Mouse (Mus musculus) pancreas, adult 10 weeks (tissue): ENCODE measurements around the gene Pdcd11. TPM values are rescaled to one million over a fixed set of nuclear protein-coding genes. Genes with fewer than 3 reads are reported as not detected.

Source experiments
- polyA plus RNA-seq: library from polyadenylated mRNA; stranded (reverse); fragments of 350-450 nt; fragmentation: Illumina TruSeq; extraction: RNeasy Lipid Tissue Mini Kit (QIAGEN cat#74804); gene quantifications from one replicate; pipeline ENCODE4 v1.2.3, GENCODE M21; 2015; ENCODE audit warnings: low read depth, low replicate concordance; ENCODE audit not compliant: insufficient read depth

Pdcd11 gene
- 4.7 TPM for polyA plus RNA-seq

DNA sequence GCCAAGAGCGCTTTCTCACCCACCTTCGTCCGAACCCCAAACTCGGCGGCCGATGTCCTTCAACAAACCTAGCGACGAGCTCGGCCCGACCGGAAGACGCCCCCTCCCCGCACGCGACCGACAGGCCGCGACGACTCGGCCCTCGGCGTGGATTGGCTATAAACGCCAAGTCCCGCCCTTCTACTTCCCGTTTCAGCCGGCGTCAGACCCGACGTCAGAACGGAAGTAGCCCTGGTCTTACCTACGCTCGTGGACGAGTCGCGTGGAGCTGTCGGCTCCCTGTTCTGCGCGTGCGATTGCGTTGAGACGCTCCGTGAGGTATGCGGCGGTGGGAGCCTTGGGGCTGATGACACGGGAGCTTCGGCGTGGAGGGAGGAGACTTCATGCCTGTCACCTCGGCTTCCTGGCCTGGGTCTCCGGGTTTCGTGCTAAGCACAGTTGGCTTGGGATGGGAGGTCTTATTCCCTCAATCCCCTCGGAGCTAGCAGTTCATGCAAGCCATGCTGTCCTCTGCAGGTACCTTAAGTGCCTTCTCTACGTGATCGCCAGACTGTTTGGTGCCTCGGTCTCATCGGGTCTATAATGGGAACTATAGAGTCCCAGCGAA, at the start of gene Pdcd11, which contains the start of gene Usmg5:
Gene Pdcd11 (plus strand): TSS at position 219 of the 607 bp plus-strand sequence.
Gene Usmg5 (minus strand): TSS at position 98 of the 607 bp plus-strand sequence.

DNA sequence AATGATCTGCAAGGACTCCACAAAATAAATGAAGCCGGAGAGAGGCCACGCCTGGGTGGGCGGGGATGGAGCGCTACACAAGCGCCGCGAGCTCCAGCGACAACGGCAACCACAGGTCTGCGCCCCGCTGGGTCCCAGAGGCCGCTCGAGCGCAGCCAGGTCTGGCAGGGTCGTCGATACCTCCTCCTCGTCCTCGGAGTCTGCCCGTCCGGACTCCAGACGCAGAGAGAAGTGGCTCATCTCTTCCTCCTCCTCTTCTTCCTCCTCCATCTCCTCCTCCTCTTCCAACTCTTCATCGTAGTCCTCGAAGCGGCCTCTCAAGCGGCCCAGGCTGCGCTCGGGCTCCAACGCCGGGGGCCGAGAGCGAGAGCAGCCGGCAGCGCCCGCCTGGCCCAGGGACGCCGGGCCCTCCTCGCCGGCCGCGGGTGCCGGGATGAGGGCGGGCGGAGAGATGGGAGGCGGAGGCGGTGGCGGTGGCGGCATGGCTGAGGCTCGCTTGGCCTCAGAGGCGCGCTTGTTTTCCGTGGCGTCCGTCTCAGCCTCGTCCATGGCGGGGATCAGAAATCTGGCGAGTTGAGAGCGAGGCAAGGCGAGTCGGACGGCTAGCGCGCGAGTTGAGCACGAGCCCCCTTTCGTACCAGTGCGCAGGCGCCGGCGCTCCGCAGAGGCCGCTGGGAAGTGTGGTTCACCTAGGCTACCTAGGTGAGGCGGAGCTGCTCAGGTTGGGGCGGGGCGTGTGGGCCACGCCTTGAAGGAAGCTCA, 40.1 kb upstream of the Pdcd11 start, which contains the start of gene Pcgf6:
Gene Pcgf6 (minus strand): TSS at position 636 of the 762 bp plus-strand sequence.

DNA sequence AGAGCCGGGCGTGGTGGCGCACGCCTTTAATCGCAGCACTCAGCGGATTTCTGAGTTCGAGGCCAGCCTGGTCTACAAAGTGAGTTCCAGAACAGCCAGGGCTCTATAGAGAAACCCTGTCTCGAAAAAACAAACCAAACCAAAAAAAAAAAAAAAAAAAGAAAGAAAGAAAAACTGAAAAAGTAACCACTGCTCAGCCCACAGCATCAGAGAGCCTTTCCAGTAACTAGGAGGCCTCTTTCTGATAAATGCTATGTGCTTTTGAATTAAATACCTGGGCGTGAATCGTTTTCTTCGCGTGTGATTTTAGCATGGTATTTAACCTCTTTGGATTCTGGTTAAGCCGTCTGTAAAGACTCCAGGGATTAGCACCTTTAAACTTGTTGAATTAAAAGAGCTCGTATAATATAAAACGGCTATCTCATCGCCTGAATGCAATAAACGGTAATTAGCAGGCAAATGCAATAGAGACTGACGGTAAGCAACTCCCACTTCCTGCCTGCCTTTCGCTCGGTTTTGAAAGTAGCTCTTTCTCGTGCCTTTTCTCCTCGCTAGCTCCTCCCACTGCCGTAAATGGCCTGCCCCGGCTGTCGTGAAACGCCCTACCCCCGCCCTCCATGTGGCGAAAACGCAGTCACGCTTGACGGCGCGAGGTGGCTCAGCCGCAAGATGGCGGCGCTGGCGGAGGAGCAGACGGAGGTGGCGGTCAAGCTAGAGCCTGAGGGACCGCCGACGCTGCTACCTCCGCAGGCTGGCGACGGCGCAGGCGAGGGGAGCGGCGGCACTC, 23.3 kb upstream of the Pdcd11 start, which contains the start of gene Taf5:
Gene Taf5 (plus strand): TSS at position 651 of the 787 bp plus-strand sequence.

DNA sequence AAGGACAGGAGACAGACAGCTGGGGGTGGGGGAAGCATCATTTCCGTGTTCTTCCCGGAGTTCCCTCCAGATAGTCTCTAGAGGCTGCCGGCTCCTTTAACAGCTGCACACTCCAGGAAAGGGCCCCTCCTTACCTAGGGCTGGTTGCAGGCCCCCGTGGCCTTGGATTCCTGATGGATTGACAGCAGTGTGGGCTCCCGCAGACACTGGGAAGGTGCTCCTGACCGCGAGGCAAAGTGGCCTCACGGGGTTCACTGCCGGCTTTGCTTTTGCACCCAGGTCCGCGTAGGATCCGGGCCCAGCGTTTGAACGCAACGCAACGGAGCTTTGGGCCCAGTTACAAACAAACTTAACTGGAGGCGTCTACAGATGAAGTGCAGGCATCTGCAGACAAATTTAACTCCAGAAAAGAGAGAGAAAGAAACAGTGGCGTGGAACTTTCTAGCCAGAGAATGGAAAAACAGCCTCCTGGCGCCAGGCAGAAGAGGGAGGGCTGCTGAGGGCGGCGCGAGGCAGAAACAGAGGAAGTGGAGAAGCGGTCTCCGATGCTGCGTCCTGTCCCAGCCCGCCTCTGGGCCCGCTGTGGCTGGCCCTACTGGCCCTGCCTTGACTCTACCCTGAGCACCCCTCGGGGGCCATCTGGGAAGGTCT, 47.3 kb downstream of the Pdcd11 start, which contains the start of gene Calhm2:
Gene Calhm2 (minus strand): TSS at position 524 of the 651 bp plus-strand sequence.

DNA sequence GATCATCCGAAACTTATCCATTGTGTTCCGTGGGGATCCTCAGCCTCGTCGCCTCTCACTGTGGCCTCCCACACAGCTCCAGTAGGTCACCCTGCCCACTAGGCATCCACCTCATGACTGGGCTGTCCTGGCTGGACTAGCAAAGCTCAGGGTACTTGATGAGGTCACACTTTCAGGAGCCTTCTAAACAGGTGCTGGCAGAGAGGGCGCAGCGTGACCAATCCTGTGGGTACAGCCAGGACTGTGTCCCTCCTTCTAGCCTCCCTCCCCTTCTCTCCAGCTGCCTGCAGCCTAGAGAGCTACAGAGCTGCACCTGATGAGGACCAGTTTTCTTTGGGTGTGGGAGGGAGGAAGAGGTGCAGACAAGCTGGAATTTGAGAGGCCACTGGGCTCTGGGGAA, 53.6 kb downstream of the Pdcd11 start, which contains the start of gene Calhm1:
Gene Calhm1 (minus strand): TSS at position 101 of the 400 bp plus-strand sequence.

DNA sequence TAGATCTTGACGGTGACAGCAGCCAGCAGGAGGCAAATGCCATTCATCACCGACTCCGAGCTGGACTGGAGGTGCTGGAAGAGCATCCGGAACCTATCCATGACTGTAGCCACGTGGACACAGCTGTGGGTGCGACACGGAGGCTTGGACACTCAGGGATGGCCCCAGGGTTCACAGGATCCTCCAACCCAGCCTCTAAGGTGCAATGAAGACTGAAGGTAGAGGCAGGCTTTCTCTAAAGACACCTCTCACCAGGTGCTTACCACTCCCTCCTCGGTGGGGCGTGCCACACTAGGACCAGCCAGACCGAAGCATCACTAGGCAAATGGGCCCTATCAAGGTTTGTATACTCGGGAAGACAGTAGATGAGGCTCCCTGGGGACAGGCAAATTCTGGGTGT, 67.1 kb downstream of the Pdcd11 start, which contains the start of gene Calhm3:
Gene Calhm3 (minus strand): TSS at position 101 of the 400 bp plus-strand sequence.

DNA sequence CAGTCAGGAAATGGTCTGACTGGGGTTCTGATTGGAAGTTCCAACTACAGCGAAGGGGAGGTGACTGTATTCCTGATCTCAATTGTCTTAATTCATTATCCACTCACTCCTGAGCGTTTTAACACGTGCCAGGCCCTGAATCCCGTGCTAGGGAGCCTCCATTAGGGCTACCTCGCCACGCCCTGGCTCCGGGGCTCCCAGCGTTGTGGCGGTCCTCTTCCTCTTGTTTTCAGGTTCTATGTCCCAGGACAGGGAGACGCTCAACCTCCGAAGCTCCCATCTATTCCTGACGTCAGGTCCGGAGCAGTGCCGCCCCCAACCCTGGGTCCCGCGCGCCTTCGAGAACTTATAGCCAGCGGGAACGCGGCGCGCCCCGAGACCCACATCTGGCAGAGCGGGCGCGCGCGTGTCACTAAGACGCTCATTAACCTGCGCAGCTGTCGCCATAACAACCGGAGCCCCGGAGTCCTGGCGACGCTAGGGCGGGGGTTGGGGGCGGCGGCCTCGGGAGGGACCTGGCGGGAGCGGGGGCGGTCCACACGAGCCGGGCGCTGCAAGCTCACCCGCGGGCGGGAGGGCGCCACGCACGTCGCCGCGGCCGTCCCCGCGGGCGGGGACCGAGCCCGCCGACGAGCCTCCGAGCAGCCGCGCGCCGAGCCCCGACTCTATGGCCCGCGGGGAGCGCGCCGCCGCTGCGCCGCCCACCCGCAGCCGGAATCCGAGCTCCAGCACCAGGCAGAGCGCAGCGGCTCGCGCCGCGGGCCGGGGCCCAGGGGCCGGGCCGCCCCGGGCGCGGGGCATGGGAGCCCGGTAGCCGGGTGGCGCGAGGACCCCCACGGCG, 88.1 kb downstream of the Pdcd11 start, which contains the start of gene Neurl1a:
Gene Neurl1a (plus strand): TSS at position 390 of the 841 bp plus-strand sequence.

Other genes with a start within 250 kb of the Pdcd11 start
- 0.81 TPM for gene Ina, start 76.1 kb upstream of the Pdcd11 start, polyA plus RNA-seq
- gene Nt5c2, start 75.6 kb upstream of the Pdcd11 start, polyA plus RNA-seq = 4.4 TPM
- 3.1 TPM for gene Pcgf6, start 39.9 kb upstream of the Pdcd11 start, polyA plus RNA-seq
- 1.1 TPM for gene Taf5, start 23.0 kb upstream of the Pdcd11 start, polyA plus RNA-seq
- gene Usmg5, start 121 bp upstream of the Pdcd11 start, polyA plus RNA-seq = 108 TPM
- gene Calhm2, start 47.5 kb downstream of the Pdcd11 start, polyA plus RNA-seq = 2.0 TPM
- not detected for gene Calhm1, start 53.5 kb downstream of the Pdcd11 start, polyA plus RNA-seq
- not detected for gene Calhm3, start 67.0 kb downstream of the Pdcd11 start, polyA plus RNA-seq
- gene Neurl1a, start 88.1 kb downstream of the Pdcd11 start, polyA plus RNA-seq = 1.7 TPM